Mouse (Mus musculus) neural tube, embryonic 12.5 days (tissue): ENCODE results near the gene Itga6. TPM values are rescaled to one million over a fixed set of nuclear protein-coding genes. Genes with fewer than 3 reads are reported as not detected.
A peak's percentile ranks its signal among the peaks of the same experiment; 100 is the strongest.

Source experiments
- ATAC-seq: fragments of 200-750 bp; cut with Nextera tagmentation; 2 replicates; pipeline ENCODE4 v1.8.0; 2017; ENCODE audit warnings: low read depth, mild to moderate bottlenecking, moderate TSS enrichment, moderate library complexity; ENCODE audit not compliant: low FRiP score
- H3K27ac ChIP-seq: fragments of 300-500 bp; sonication (generic); 2 replicates; pipeline ENCODE4 v1.5.1; 2016
- H3K27me3 ChIP-seq: fragments of 300-500 bp; sonication (generic); replicated peaks from 2 replicates; pipeline ENCODE4 v1.6.1; 2016; ENCODE audit warnings: mild to moderate bottlenecking
- H3K36me3 ChIP-seq: fragments of 300-500 bp; sonication (generic); 2 replicates; pipeline ENCODE4 v1.6.1; 2016; ENCODE audit warnings: mild to moderate bottlenecking
- H3K4me1 ChIP-seq: fragments of 300-500 bp; sonication (generic); 2 replicates; pipeline ENCODE4 v1.6.1; 2016
- H3K4me2 ChIP-seq: fragments of 300-500 bp; sonication (generic); replicated peaks from 2 replicates; pipeline ENCODE4 v1.6.1; 2016; ENCODE audit warnings: mild to moderate bottlenecking
- H3K4me3 ChIP-seq: fragments of 300-500 bp; sonication (generic); 2 replicates; pipeline ENCODE4 v1.5.1; 2016
- H3K9ac ChIP-seq: fragments of 300-500 bp; sonication (generic); 2 replicates; pipeline ENCODE4 v1.6.1; 2016; ENCODE audit warnings: mild to moderate bottlenecking
- H3K9me3 ChIP-seq: fragments of 300-500 bp; sonication (generic); 2 replicates; pipeline ENCODE4 v1.6.1; 2016; ENCODE audit warnings: mild to moderate bottlenecking
- WGBS: fragments of 180-500 bp; shearing (Covaris S2); methylation state at CpG from one replicate; pipeline ENCODE4 v1.1.7; 2016; 5-methylcytosine and 5-hydroxymethylcytosine counted together
- polyA plus RNA-seq: library from polyadenylated mRNA; unstranded; fragments of >200 nt; fragmentation: Nextera tagmentation; extraction: Ambion mirVana; gene quantifications from 2 replicates; pipeline ENCODE4 v1.2.1, GENCODE M21; 2016

Gene Itga6
- polyA plus RNA-seq, 1 experiment from 2014 or later, result 35.7 TPM

DNA sequence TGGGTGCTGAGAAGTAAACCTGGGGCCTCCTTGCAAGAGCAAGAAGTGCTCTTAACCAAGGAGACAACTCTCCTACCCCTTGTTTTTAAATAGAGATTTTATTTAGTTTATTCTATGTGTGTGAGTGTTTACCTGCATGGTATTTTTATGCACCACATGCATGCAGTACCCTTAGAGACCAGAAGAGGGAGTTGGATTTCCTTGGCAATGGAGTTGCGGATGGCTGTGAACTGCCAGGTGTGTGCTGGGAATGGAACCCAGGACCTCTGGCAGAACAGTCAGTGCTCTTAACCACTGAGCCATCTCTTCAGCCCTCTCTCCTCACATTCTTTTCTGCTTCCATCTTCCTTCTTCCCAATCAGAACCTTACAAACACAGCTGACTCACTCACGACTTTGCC is 9.2 kb upstream of the Itga6 start:
- 97% methylated on average over 2 of the region's 2 CpGs for WGBS
- H3K9me3 ChIP-seq, result no peaks in the 10 kb centered on the region
- ATAC-seq, result no peak
- H3K4me3 ChIP-seq, result no peak overlapping the region
- H3K27me3 ChIP-seq, result no peaks in the 10 kb centered on the region
- H3K27ac ChIP-seq, result no peak overlapping the region
- 0 out of 2 replicates have a peak, but pooled peaks cover 3% of the 10 kb centered on the region for H3K4me1 ChIP-seq
- no peak overlapping the region for H3K9ac ChIP-seq
- H3K36me3 ChIP-seq, result no peaks in the 10 kb centered on the region
- H3K4me2 ChIP-seq, result no peak overlapping the region

- no peak overlapping the region for H3K4me3 ChIP-seq
- no peaks in the 10 kb centered on the region for H3K27me3 ChIP-seq
- 74% methylated on average over 9 of the region's 9 CpGs for WGBS
- H3K27ac ChIP-seq, result no peak overlapping the region
- H3K36me3 ChIP-seq, result no peaks in the 10 kb centered on the region
- peaks cover 6% of the 10 kb centered on the region for H3K4me1 ChIP-seq
- H3K4me2 ChIP-seq, result no peak overlapping the region
- H3K9ac ChIP-seq, result no peak overlapping the region
- no peaks in the 10 kb centered on the region for H3K9me3 ChIP-seq
- no peak for ATAC-seq
Measured at GRCm38 (mm10) chr2:71739173-71739860, 6.1 kb upstream of the Itga6 start.

GRCm38 (mm10) chr2:71742557-71742956 is 2.9 kb upstream of the Itga6 start:
- no peak overlapping the region for H3K9ac ChIP-seq
- 0 out of 2 replicates have a peak, but pooled peaks cover 4% of the 10 kb centered on the region for H3K27me3 ChIP-seq
- no peaks in the 10 kb centered on the region for H3K36me3 ChIP-seq
- no peak overlapping the region for H3K4me3 ChIP-seq
- peaks cover 18% of the 10 kb centered on the region for H3K4me1 ChIP-seq
- H3K27ac ChIP-seq, result no peak overlapping the region
- 76% methylated on average over 4 of the region's 4 CpGs for WGBS
- H3K4me2 ChIP-seq, result no peak overlapping the region
- H3K9me3 ChIP-seq, result no peaks in the 10 kb centered on the region
- ATAC-seq, result no peak

- H3K36me3 ChIP-seq, result no peaks in the 10 kb centered on the region
- no peak overlapping the region for H3K4me3 ChIP-seq
- H3K27me3 ChIP-seq, result 0 out of 2 replicates have a peak, but pooled peaks cover 4% of the 10 kb centered on the region
- no peaks in the 10 kb centered on the region for H3K9me3 ChIP-seq
- H3K4me1 ChIP-seq, result peaks cover 18% of the 10 kb centered on the region
- H3K27ac ChIP-seq, result no peak overlapping the region
- ATAC-seq, result no peak
- no peak overlapping the region for H3K9ac ChIP-seq
- WGBS, result 66% methylated on average over 7 of the region's 7 CpGs
- no peak overlapping the region for H3K4me2 ChIP-seq
Measured at GRCm38 (mm10) chr2:71743377-71743776, 2.0 kb upstream of the Itga6 start.

GRCm38 (mm10) chr2:71744320-71744719 is 1.1 kb upstream of the Itga6 start:
- no peaks in the 10 kb centered on the region for H3K36me3 ChIP-seq
- no peak overlapping the region for H3K9ac ChIP-seq
- no peak overlapping the region for H3K4me2 ChIP-seq
- peaks cover 20% of the 10 kb centered on the region for H3K4me1 ChIP-seq
- no peak overlapping the region for H3K4me3 ChIP-seq
- WGBS, result 21% methylated on average over 9 of the region's 9 CpGs
- H3K9me3 ChIP-seq, result no peaks in the 10 kb centered on the region
- 0 out of 2 replicates have a peak, but pooled peaks cover 4% of the 10 kb centered on the region for H3K27me3 ChIP-seq
- no peak overlapping the region for H3K27ac ChIP-seq
- no peak for ATAC-seq

DNA sequence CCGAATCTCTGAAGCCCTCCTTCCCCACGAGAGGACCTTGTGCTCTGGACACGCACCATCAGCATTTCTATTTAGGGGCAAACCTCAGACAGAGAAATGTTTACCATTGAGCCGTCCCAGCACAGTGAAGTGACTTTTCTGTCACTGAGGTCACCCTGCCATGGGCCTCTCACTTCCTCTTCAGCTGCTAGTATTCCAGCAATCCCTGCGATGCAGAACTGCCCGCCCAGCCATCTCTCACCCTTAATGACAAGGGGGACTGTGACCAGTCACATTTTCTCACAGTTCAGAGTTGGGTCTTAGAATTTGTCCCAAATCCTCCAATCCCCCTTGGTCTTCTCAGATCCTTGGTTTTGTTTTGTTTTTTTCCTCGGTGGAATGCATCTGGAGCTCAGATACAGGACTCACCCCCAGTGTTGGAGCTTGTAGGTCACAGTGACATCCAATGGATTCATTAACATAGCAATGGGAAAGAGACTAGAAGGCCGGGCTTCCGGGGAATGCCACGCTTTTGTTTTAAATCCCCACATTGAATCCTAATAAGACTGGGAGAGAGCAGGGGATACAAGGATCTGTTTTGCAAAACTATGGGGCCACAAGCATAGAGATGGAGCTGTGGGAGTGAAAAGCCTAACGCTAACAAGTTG is 432 bp upstream of the Itga6 start:
- H3K27me3 ChIP-seq, result 0 out of 2 replicates have a peak, but pooled peaks cover 4% of the 10 kb centered on the region
- peak; percentile 48 for ATAC-seq
- no peak overlapping the region for H3K9ac ChIP-seq
- H3K36me3 ChIP-seq, result no peaks in the 10 kb centered on the region
- WGBS, result 9% methylated on average over 11 of the region's 11 CpGs
- H3K4me1 ChIP-seq, result peaks cover 27% of the 10 kb centered on the region
- peak overlapping the region; percentile 16; the same call in 1 of the 2 replicates for H3K4me2 ChIP-seq
- H3K9me3 ChIP-seq, result no peaks in the 10 kb centered on the region
- no peak overlapping the region for H3K4me3 ChIP-seq
- H3K27ac ChIP-seq, result no peak overlapping the region

- Histone ChIP-seq H3K9me3 (no peaks in the 10 kb centered on the region), H3K27ac (no peak overlapping the region), H3K36me3 (no peaks in the 10 kb centered on the region), H3K4me1 (peaks cover 30% of the 10 kb centered on the region), H3K4me3 (no peak overlapping the region), H3K9ac (no peak overlapping the region), H3K4me2 (no peak overlapping the region), H3K27me3 (0 out of 2 replicates have a peak, but pooled peaks cover 4% of the 10 kb centered on the region)
- 93% methylated on average over 5 of the region's 5 CpGs for WGBS
- ATAC-seq, result no peak
Measured at GRCm38 (mm10) chr2:71748451-71748850, 3.0 kb downstream of the Itga6 start.

- Histone ChIP-seq H3K9ac (no peak overlapping the region), H3K27me3 (0 out of 2 replicates have a peak, but pooled peaks cover 4% of the 10 kb centered on the region), H3K4me2 (peak overlapping the region; percentile 20), H3K36me3 (no peaks in the 10 kb centered on the region), H3K27ac (no peak overlapping the region), H3K9me3 (no peaks in the 10 kb centered on the region), H3K4me1 (peaks cover 25% of the 10 kb centered on the region), H3K4me3 (no peak overlapping the region)
- WGBS, result 38% methylated on average over 13 of the region's 13 CpGs
- ATAC-seq, result no peak
Measured at GRCm38 (mm10) chr2:71749367-71750086, 4.1 kb downstream of the Itga6 start.

DNA sequence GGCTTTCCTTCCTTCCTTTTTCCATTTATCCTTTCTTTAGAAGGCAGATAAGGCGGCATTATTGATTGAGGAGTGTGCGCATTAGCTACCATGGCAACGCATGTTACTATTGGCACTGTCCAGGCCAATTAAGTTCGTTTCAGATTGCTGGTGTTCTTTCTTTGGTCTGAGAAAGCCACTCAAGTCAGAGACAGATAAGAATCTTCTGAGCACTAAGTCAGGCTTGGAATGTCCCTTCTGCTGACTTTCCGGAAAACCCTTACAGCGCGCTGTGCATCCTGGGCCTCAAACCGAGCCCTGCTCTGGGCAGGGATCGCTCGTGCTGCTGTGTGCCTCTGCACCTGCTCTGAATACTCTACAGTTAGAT is 4.7 kb downstream of the Itga6 start:
- no peak overlapping the region for H3K27ac ChIP-seq
- no peak overlapping the region for H3K4me3 ChIP-seq
- peaks cover 19% of the 10 kb centered on the region for H3K4me1 ChIP-seq
- no peaks in the 10 kb centered on the region for H3K9me3 ChIP-seq
- H3K9ac ChIP-seq, result no peak overlapping the region
- 59% methylated on average over 10 of the region's 10 CpGs for WGBS
- H3K27me3 ChIP-seq, result 0 out of 2 replicates have a peak, but pooled peaks cover 4% of the 10 kb centered on the region
- H3K36me3 ChIP-seq, result no peaks in the 10 kb centered on the region
- no peak for ATAC-seq
- H3K4me2 ChIP-seq, result peak overlapping the region; percentile 20

DNA sequence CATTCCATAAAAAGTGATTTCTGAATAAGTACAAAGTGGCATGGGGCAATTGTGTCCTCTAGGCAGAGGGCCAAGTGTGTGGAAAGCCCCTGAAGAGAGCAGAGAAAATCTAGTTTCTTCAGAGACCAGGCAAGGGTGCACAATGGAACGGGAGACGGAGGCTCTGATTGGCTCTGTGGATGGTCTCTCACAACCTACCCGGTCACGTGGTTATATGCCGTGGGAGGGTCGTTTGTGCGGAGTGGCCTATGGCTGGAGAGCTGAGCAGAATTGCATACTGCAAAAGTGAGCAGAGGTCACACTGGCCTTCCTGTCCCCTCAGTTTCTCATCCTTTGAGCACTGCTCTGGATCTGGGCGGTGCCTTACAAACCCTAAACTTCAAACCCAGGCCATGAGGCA is 5.9 kb downstream of the Itga6 start:
- H3K36me3 ChIP-seq, result no peaks in the 10 kb centered on the region
- H3K9me3 ChIP-seq, result no peaks in the 10 kb centered on the region
- H3K4me1 ChIP-seq, result peaks cover 11% of the 10 kb centered on the region
- 0 out of 2 replicates have a peak, but pooled peaks cover 4% of the 10 kb centered on the region for H3K27me3 ChIP-seq
- no peak overlapping the region for H3K4me3 ChIP-seq
- no peak overlapping the region for H3K27ac ChIP-seq
- no peak overlapping the region for H3K9ac ChIP-seq
- no peak for ATAC-seq
- WGBS, result 75% methylated on average over 8 of the region's 8 CpGs
- H3K4me2 ChIP-seq, result no peak overlapping the region

- Histone ChIP-seq H3K27me3 (no peaks in the 10 kb centered on the region), H3K4me1 (peaks cover 11% of the 10 kb centered on the region), H3K4me3 (no peak overlapping the region), H3K27ac (no peak overlapping the region), H3K9me3 (no peaks in the 10 kb centered on the region), H3K36me3 (no peaks in the 10 kb centered on the region), H3K9ac (no peak overlapping the region), H3K4me2 (no peak overlapping the region)
- 84% methylated on average over 2 of the region's 2 CpGs for WGBS
- ATAC-seq, result no peak
Measured at GRCm38 (mm10) chr2:71751863-71752262, 6.4 kb downstream of the Itga6 start.

- no peaks in the 10 kb centered on the region for H3K36me3 ChIP-seq
Measured at GRCm38 (mm10) chr2:71752383-71752782, 7.0 kb downstream of the Itga6 start.

More at GRCm38 (mm10) chr2:71752383-71752782, 7.0 kb downstream of the Itga6 start:
- H3K4me1 ChIP-seq, result peaks cover 11% of the 10 kb centered on the region
- H3K27ac ChIP-seq, result no peak overlapping the region
- H3K9me3 ChIP-seq, result no peaks in the 10 kb centered on the region
- H3K4me3 ChIP-seq, result no peak overlapping the region
- H3K9ac ChIP-seq, result no peak overlapping the region
- no peaks in the 10 kb centered on the region for H3K27me3 ChIP-seq
- no peak overlapping the region for H3K4me2 ChIP-seq
- 85% methylated on average over 2 of the region's 2 CpGs for WGBS
- no peak for ATAC-seq
